Mouse (Mus musculus): ENCODE measurements around the gene Pex26.

- TF ChIP-seq CTCF (IDR thresholded peaks at IDR 0.05; ENCODE audit: low read depth, low read length) (no peak), POLR2A (IDR thresholded peaks at IDR 0.05; ENCODE audit: extremely low read depth, insufficient read depth, low read length) (no peak)
These were observed 6.3 kb upstream of the Pex26 start for GRCm38 (mm10) chr6:121177118-121177708.

All from liver, adult 2 months (tissue).